Mouse (Mus musculus) neutrophil, adult 5-6 weeks (primary cell): ENCODE results near the gene Elovl7. TPM values are rescaled to one million over a fixed set of nuclear protein-coding genes. Genes with fewer than 3 reads are reported as not detected.
A peak's percentile ranks its signal among the peaks of the same experiment; 100 is the strongest.

Experiments used
- ATAC-seq: fragments of 151-379, 151-347 bp; 2 replicates; pipeline ENCODE4 v1.8.0; 2017; ENCODE audit warnings: mild to moderate bottlenecking, moderate TSS enrichment; ENCODE audit not compliant: insufficient number of reproducible peaks, poor library complexity, low FRiP score, severe bottlenecking; ENCODE audit errors: extremely low read depth
- total RNA-seq: library from RNA; stranded (forward); fragments of 200-1000 nt; gene quantifications from 2 replicates; pipeline ENCODE4 v1.2.3, GENCODE M21; 2017

The Elovl7 gene
- total RNA-seq, 1 experiment from 2014 or later, result 1.7 TPM

GRCm38 (mm10) chr13:108297350-108298093 is 83.3 kb downstream of the Elovl7 start:
- ATAC-seq, result peak; percentile 95

GRCm38 (mm10) chr13:108298241-108298640 is 84.0 kb downstream of the Elovl7 start:
- ATAC-seq, result no peak; the same call in 1 of the 2 replicates

- no peak for ATAC-seq
Measured at GRCm38 (mm10) chr13:108300346-108300950, 86.2 kb downstream of the Elovl7 start.

GRCm38 (mm10) chr13:108301411-108301810 is 87.2 kb downstream of the Elovl7 start:
- ATAC-seq, result no peak

GRCm38 (mm10) chr13:108302957-108303675 is 88.9 kb downstream of the Elovl7 start:
- ATAC-seq, result no peak

GRCm38 (mm10) chr13:108303841-108304240 is 89.6 kb downstream of the Elovl7 start:
- ATAC-seq, result no peak

- no peak for ATAC-seq
Measured at GRCm38 (mm10) chr13:108304680-108305079, 90.5 kb downstream of the Elovl7 start.

- peak; percentile 92 for ATAC-seq
Measured at GRCm38 (mm10) chr13:108315702-108316486, 101.7 kb downstream of the Elovl7 start, which contains the start of gene Depdc1b. TSS of gene Depdc1b (plus strand) at chr13:108316332.

GRCm38 (mm10) chr13:108316487-108316903 is 102.3 kb downstream of the Elovl7 start:
- ATAC-seq, result peak; percentile 14; the same call in 1 of the 2 replicates

GRCm38 (mm10) chr13:108317414-108317813 is 103.2 kb downstream of the Elovl7 start:
- no peak for ATAC-seq

GRCm38 (mm10) chr13:108319028-108319427 is 104.8 kb downstream of the Elovl7 start:
- no peak for ATAC-seq

GRCm38 (mm10) chr13:108320216-108320615 is 106.0 kb downstream of the Elovl7 start:
- ATAC-seq, result no peak

GRCm38 (mm10) chr13:108322466-108322865 is 108.3 kb downstream of the Elovl7 start:
- ATAC-seq, result no peak

GRCm38 (mm10) chr13:108323317-108323716 is 109.1 kb downstream of the Elovl7 start:
- ATAC-seq, result no peak

GRCm38 (mm10) chr13:108323866-108324829 is 109.9 kb downstream of the Elovl7 start:
- no peak for ATAC-seq

GRCm38 (mm10) chr13:108325871-108326270 is 111.7 kb downstream of the Elovl7 start:
- no peak for ATAC-seq

GRCm38 (mm10) chr13:108326351-108326750 is 112.1 kb downstream of the Elovl7 start:
- ATAC-seq, result no peak

- ATAC-seq, result no peak
Measured at GRCm38 (mm10) chr13:108327047-108327446, 112.8 kb downstream of the Elovl7 start.
